Mouse (Mus musculus) ovary, postnatal 10 days (tissue): ENCODE measurements around the gene Slc20a1.

Source experiments
- DNase-seq: peaks from one replicate; pipeline ENCODE4 v3.0.0; 2022; ENCODE audit warnings: low spot score

Slc20a1 gene

GRCm38 (mm10) chr2:129253631-129253970 lies 55.0 kb downstream of the Slc20a1 start:
- DNase-seq, result no peak

- DNase-seq, result no peak
These were observed 55.5 kb downstream of the Slc20a1 start for GRCm38 (mm10) chr2:129254076-129254475.

DNA sequence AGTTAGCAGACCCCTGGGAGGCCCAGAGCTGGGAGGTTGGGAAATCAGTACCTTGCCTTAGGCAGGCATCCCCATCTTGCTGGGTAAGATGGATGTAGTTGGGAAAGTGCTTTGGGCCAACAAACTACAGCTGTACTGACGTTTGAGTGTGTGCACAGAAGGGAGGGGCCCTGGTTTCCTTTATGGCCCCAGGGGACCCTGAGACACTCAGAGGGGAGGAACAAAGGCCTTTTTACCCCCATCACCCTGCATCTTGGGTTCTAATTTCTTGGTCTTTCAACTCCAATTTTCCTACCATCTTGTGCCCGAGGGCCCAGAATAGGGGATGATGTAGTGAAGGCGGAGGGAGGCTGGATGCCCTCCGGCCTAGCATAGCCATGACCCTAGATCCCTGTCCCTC lies 57.4 kb downstream of the Slc20a1 start:
- DNase-seq, result no peak

GRCm38 (mm10) chr2:129258056-129258455 lies 59.5 kb downstream of the Slc20a1 start:
- DNase-seq, result no peak

DNA sequence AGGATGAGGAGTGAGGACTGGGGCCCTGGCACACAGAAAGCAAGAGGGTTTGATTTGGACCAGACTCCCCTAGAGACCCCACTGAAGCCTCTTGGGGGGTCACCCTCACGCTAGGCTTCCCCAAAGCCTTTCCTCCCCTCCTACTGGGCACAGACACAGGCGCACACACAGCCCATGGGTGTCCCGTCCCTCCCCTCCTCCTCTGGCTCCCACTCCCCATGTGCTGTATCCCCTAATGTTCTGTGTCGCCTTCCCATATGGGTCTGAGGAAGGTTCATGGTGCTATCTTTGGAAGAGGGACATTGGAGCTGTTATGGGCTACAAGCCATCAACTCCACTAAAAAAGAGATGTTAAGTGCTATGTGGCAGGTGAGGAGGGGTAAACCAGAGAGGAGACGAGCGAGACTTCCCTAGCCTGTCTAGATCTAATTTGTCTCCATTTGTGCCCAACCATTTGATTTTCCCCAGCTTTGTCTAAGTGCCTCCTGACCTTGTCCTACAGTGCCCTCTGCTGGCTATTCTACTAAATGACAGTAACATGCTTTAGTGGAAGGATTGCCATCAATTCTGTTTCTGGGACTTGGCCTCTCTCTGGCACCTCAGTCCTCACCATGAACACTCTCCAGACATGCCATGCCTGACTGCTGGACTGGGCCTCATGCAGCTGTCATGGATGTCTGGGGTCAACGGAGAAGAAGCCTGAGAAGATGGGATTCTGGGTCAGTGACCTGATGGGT lies 60.1 kb downstream of the Slc20a1 start:
- peak; percentile 19 for DNase-seq

DNA sequence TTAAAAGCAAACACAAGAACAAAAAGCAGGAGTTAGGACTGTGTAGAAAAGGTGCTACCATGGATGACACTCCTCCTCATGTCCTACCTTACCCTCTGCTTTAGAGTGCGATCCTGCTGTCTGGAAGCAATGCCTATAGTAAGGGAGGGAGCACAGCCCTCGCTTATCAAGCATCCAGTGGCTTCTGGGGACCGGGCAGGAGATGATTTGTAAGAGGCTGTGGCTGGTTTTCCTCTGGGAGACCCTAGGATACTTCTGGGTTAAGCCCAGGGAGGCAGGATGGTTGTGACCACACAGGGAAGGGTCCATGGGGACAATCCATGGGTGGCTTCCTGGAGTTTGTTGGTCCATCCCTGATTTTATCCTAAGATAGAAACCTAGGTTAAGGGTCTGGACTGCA lies 62.1 kb downstream of the Slc20a1 start:
- DNase-seq, result no peak
